Mouse (Mus musculus) bone marrow, adult 2 months (tissue): ENCODE data around the gene Syce3.

Source experiments
- CTCF ChIP-seq: fragments of 200-500 bp; IDR thresholded peaks from 2 replicates; pipeline ENCODE4 v1.5.1; 2011; ENCODE audit warnings: low read length, control low read depth; ENCODE audit not compliant: control insufficient read depth, insufficient read depth
- POLR2A ChIP-seq: fragments of 200-500 bp; IDR thresholded peaks from 2 replicates; pipeline ENCODE4 v1.6.1; 2011; ENCODE audit warnings: low read depth, mild to moderate bottlenecking, control low read depth, low read length, borderline replicate concordance; ENCODE audit not compliant: control insufficient read depth

DNA sequence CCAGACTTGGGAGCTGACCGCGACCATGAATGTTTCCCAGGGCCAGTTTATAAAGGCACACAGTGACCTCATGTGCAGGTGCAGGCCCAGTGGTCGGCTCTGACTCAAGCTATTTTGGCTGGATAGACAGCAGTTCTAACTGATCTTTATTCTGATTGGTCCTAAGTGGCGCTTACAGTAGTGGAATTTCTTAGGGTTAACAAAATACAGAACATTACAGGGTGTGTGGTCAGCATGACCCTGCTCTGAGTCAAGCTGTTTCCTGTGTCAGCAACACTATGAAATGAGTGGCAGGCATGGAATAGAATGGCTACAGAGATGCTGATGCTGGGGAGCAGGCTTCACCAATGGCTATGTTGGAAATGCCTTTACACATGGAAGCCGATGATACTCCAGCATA is 25.6 kb upstream of the Syce3 start:
- TF ChIP-seq CTCF (no peak), POLR2A (no peak)
